Mouse (Mus musculus) neural tube, embryonic 13.5 days (tissue): ENCODE data around the gene Actc1. TPM values are rescaled to one million over a fixed set of nuclear protein-coding genes. Genes with fewer than 3 reads are reported as not detected.

Source experiments
- ATAC-seq: fragments of 200-750 bp; cut with Nextera tagmentation; 2 replicates; pipeline ENCODE4 v1.8.0; 2017; ENCODE audit warnings: low read depth, mild to moderate bottlenecking, moderate TSS enrichment, moderate library complexity
- H3K27ac ChIP-seq: fragments of 300-500 bp; sonication (generic); replicated peaks from 2 replicates; pipeline ENCODE4 v1.5.1; 2015; ENCODE audit warnings: moderate library complexity, mild to moderate bottlenecking, inconsistent platforms
- H3K27me3 ChIP-seq: fragments of 300-500 bp; sonication (generic); 2 replicates; pipeline ENCODE4 v1.6.1; 2015; ENCODE audit warnings: mild to moderate bottlenecking, inconsistent platforms
- H3K36me3 ChIP-seq: fragments of 300-500 bp; sonication (generic); 2 replicates; pipeline ENCODE4 v1.6.1; 2015; ENCODE audit warnings: mild to moderate bottlenecking, inconsistent platforms
- H3K4me1 ChIP-seq: fragments of 300-500 bp; sonication (generic); replicated peaks from 2 replicates; pipeline ENCODE4 v1.6.1; 2015; ENCODE audit warnings: inconsistent platforms
- H3K4me2 ChIP-seq: fragments of 300-500 bp; sonication (generic); 2 replicates; pipeline ENCODE4 v1.6.1; 2015; ENCODE audit warnings: inconsistent platforms, mild to moderate bottlenecking, moderate library complexity
- H3K4me3 ChIP-seq: fragments of 300-500 bp; sonication (generic); 2 replicates; pipeline ENCODE4 v1.5.1; 2015; ENCODE audit warnings: mild to moderate bottlenecking, inconsistent platforms
- H3K9ac ChIP-seq: fragments of 300-500 bp; sonication (generic); 2 replicates; pipeline ENCODE4 v1.6.1; 2015; ENCODE audit warnings: moderate library complexity, mild to moderate bottlenecking, inconsistent platforms
- H3K9me3 ChIP-seq: fragments of 300-500 bp; sonication (generic); 2 replicates; pipeline ENCODE4 v1.6.1; 2016; ENCODE audit warnings: inconsistent platforms
- WGBS: fragments of 180-500 bp; shearing (Covaris S2); methylation state at CpG from one replicate; pipeline ENCODE4 v1.1.7; 2015; 5-methylcytosine and 5-hydroxymethylcytosine counted together
- polyA plus RNA-seq: library from polyadenylated mRNA; unstranded; fragments of >200 nt; fragmentation: Nextera tagmentation; extraction: Ambion mirVana; gene quantifications from 2 replicates; pipeline ENCODE4 v1.2.1, GENCODE M21; 2015

Gene Actc1
- polyA plus RNA-seq, 1 experiment from 2014 or later = 100 TPM

GRCm38 (mm10) chr2:114071876-114072275 lies 18.5 kb upstream of the Actc1 start:
- no peaks in the 10 kb centered on the region for H3K27me3 ChIP-seq
- no peak for ATAC-seq

GRCm38 (mm10) chr2:114066226-114066625 lies 12.9 kb upstream of the Actc1 start:
- 85% methylated on average over 3 of the region's 3 CpGs for WGBS
- ATAC-seq = no peak
- Histone ChIP-seq H3K4me3 (no peak overlapping the region), H3K9ac (no peak overlapping the region), H3K4me1 (no peaks in the 10 kb centered on the region), H3K36me3 (no peaks in the 10 kb centered on the region), H3K4me2 (no peak overlapping the region), H3K9me3 (no peaks in the 10 kb centered on the region), H3K27me3 (no peaks in the 10 kb centered on the region), H3K27ac (no peak overlapping the region)

More at GRCm38 (mm10) chr2:114071876-114072275, 18.5 kb upstream of the Actc1 start:
- no peaks in the 10 kb centered on the region for H3K36me3 ChIP-seq
- H3K4me1 ChIP-seq = no peaks in the 10 kb centered on the region
- H3K4me3 ChIP-seq = no peak overlapping the region
- H3K4me2 ChIP-seq = no peak overlapping the region
- H3K9ac ChIP-seq = no peak overlapping the region
- H3K9me3 ChIP-seq = no peaks in the 10 kb centered on the region
- no peak overlapping the region for H3K27ac ChIP-seq
- WGBS = 95% methylated on average over 2 of the region's 2 CpGs

- Histone ChIP-seq H3K27me3 (no peaks in the 10 kb centered on the region), H3K9ac (no peak overlapping the region), H3K27ac (no peak overlapping the region), H3K4me3 (no peak overlapping the region), H3K9me3 (no peaks in the 10 kb centered on the region), H3K4me1 (no peaks in the 10 kb centered on the region), H3K4me2 (no peak overlapping the region), H3K36me3 (no peaks in the 10 kb centered on the region)
- no peak for ATAC-seq
- WGBS = 70% methylated on average over 2 of the region's 2 CpGs
Observed at GRCm38 (mm10) chr2:114064004-114064403, 10.7 kb upstream of the Actc1 start.

GRCm38 (mm10) chr2:114060071-114060591 lies 6.8 kb upstream of the Actc1 start:
- no peak overlapping the region for H3K9ac ChIP-seq
- H3K36me3 ChIP-seq = no peaks in the 10 kb centered on the region
- H3K9me3 ChIP-seq = no peaks in the 10 kb centered on the region
- H3K4me2 ChIP-seq = no peak overlapping the region
- no peak overlapping the region for H3K4me3 ChIP-seq
- H3K27ac ChIP-seq = no peak overlapping the region
- no peaks in the 10 kb centered on the region; the same call in 1 of the 2 replicates for H3K4me1 ChIP-seq
- no peak for ATAC-seq
- WGBS = 39% methylated on average over 6 of the region's 6 CpGs
- no peaks in the 10 kb centered on the region for H3K27me3 ChIP-seq

- no peak overlapping the region for H3K27ac ChIP-seq
- no peak overlapping the region for H3K4me2 ChIP-seq
- WGBS = 85% methylated on average over 1 of the region's 1 CpGs
- no peaks in the 10 kb centered on the region for H3K36me3 ChIP-seq
- no peak overlapping the region for H3K9ac ChIP-seq
- ATAC-seq = no peak
- no peaks in the 10 kb centered on the region for H3K27me3 ChIP-seq
- H3K4me1 ChIP-seq = no peaks in the 10 kb centered on the region; the same call in 1 of the 2 replicates
- H3K4me3 ChIP-seq = no peak overlapping the region
- H3K9me3 ChIP-seq = no peaks in the 10 kb centered on the region
Observed at GRCm38 (mm10) chr2:114059608-114060007, 6.3 kb upstream of the Actc1 start.

GRCm38 (mm10) chr2:114058226-114058796 lies 5.0 kb upstream of the Actc1 start:
- Histone ChIP-seq H3K27ac (no peak overlapping the region), H3K9me3 (no peaks in the 10 kb centered on the region), H3K4me3 (no peak overlapping the region), H3K36me3 (no peaks in the 10 kb centered on the region), H3K27me3 (no peaks in the 10 kb centered on the region), H3K4me1 (no peaks in the 10 kb centered on the region; the same call in 1 of the 2 replicates), H3K9ac (no peak overlapping the region), H3K4me2 (no peak overlapping the region)
- WGBS = 96% methylated on average over 10 of the region's 10 CpGs
- ATAC-seq = no peak

- H3K4me2 ChIP-seq = no peak overlapping the region
- H3K9ac ChIP-seq = no peak overlapping the region; the same call in 1 of the 2 replicates
- no peak overlapping the region for H3K27ac ChIP-seq
- H3K27me3 ChIP-seq = no peaks in the 10 kb centered on the region
- H3K4me3 ChIP-seq = no peak overlapping the region
- no peaks in the 10 kb centered on the region for H3K9me3 ChIP-seq
- H3K4me1 ChIP-seq = peaks cover 4% of the 10 kb centered on the region
- WGBS = 34% methylated on average over 10 of the region's 10 CpGs
- H3K36me3 ChIP-seq = no peaks in the 10 kb centered on the region
- peak; percentile 36; the same call in 1 of the 2 replicates for ATAC-seq
Observed at GRCm38 (mm10) chr2:114057303-114057853, 4.0 kb upstream of the Actc1 start.

- H3K9ac ChIP-seq = no peak overlapping the region
- no peak for ATAC-seq
- 89% methylated on average over 4 of the region's 4 CpGs for WGBS
- peaks cover 4% of the 10 kb centered on the region for H3K4me1 ChIP-seq
- no peaks in the 10 kb centered on the region for H3K27me3 ChIP-seq
- H3K9me3 ChIP-seq = no peaks in the 10 kb centered on the region
- no peak overlapping the region for H3K4me3 ChIP-seq
- no peak overlapping the region for H3K27ac ChIP-seq
- H3K4me2 ChIP-seq = no peak overlapping the region
- no peaks in the 10 kb centered on the region for H3K36me3 ChIP-seq
Observed at GRCm38 (mm10) chr2:114054129-114054528, 781 bp upstream of the Actc1 start.

GRCm38 (mm10) chr2:114051871-114052241 lies 1.5 kb downstream of the Actc1 start:
- Histone ChIP-seq H3K9me3 (no peaks in the 10 kb centered on the region), H3K4me3 (no peak overlapping the region), H3K4me2 (no peak overlapping the region), H3K36me3 (no peaks in the 10 kb centered on the region), H3K4me1 (peaks cover 4% of the 10 kb centered on the region; the same call in 1 of the 2 replicates), H3K27ac (no peak overlapping the region), H3K9ac (no peak overlapping the region), H3K27me3 (no peaks in the 10 kb centered on the region)
- WGBS = 95% methylated on average over 14 of the region's 14 CpGs
- ATAC-seq = no peak

GRCm38 (mm10) chr2:114051111-114051870 lies 2.1 kb downstream of the Actc1 start:
- WGBS = 93% methylated on average over 7 of the region's 7 CpGs
- Histone ChIP-seq H3K9ac (no peak overlapping the region), H3K27ac (no peak overlapping the region), H3K4me2 (no peak overlapping the region), H3K4me1 (peaks cover 4% of the 10 kb centered on the region; the same call in 1 of the 2 replicates), H3K9me3 (no peaks in the 10 kb centered on the region), H3K36me3 (no peaks in the 10 kb centered on the region), H3K27me3 (no peaks in the 10 kb centered on the region), H3K4me3 (no peak overlapping the region)
- no peak for ATAC-seq

- no peak overlapping the region for H3K4me3 ChIP-seq
- no peak overlapping the region for H3K27ac ChIP-seq
- no peaks in the 10 kb centered on the region for H3K36me3 ChIP-seq
- 94% methylated on average over 7 of the region's 7 CpGs for whole genome bisulfite sequencing
- peaks cover 4% of the 10 kb centered on the region; the same call in 1 of the 2 replicates for H3K4me1 ChIP-seq
- H3K27me3 ChIP-seq = no peaks in the 10 kb centered on the region
- H3K9me3 ChIP-seq = no peaks in the 10 kb centered on the region
- no peak for ATAC-seq
- H3K9ac ChIP-seq = no peak overlapping the region
- no peak overlapping the region for H3K4me2 ChIP-seq
Observed at GRCm38 (mm10) chr2:114050150-114050549, 3.2 kb downstream of the Actc1 start.

- ATAC-seq = no peak
- Histone ChIP-seq H3K4me1 (peaks cover 4% of the 10 kb centered on the region; the same call in 1 of the 2 replicates), H3K9me3 (no peaks in the 10 kb centered on the region), H3K36me3 (no peaks in the 10 kb centered on the region), H3K4me2 (no peak overlapping the region), H3K27me3 (no peaks in the 10 kb centered on the region), H3K27ac (no peak overlapping the region), H3K4me3 (no peak overlapping the region), H3K9ac (no peak overlapping the region)
- whole genome bisulfite sequencing = 95% methylated on average over 7 of the region's 7 CpGs
Observed at GRCm38 (mm10) chr2:114049372-114049771, 4.0 kb downstream of the Actc1 start.
